Comparison of ENCODE assay signal across 9 mouse cellular contexts in the genomic region with DNA sequence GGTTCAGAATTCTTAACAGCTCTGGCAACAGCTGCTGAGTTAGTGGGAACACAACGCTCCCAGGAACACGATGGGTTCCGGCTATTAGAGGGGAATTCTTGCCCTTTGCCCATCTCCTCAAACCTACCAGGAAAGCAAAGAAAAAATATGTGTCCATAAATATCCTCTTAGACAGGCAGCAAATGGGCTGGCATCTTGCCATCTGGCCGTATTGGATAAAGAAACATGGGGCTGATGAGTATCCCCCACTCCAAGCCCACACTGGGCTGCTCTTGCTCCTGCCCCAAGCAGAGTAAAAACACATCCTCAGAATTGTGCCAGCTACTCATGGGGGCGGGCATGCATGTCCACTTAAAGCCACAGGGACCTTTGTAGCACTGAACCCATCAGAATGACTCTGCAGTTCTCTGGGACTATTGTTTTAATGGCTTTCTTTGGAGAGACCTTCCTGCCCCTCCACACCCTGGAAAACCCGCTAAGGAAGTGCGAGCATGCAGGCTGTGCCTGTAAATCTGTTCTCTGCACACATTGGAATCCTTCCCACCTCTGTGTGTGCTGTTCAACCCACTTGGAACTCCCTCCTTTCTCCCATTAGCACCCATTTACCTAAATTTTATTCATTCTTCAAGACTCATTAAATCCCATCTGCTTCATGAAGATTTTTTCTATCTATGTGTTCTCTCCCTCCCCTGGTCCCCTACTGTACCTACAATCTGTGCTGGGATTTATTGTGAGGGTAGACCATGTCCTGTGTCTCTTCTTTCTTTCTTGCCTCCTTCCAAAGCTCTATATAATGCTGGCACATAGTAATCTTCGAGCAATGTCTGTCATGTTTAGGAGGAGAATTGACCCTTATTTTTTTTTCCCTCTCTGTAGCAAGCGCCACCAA.
DNase-seq lines count a peak whose midpoint lies in the region; ATAC-seq and TF ChIP-seq lines count a peak whose summit lies in the region.
"Had no signal": no experiment of that assay in that cellular context is flagged by ENCODE, and none has a peak within 500 bp of the region (broad histone marks: within the 10 kb centered on the region; RNA-seq: fewer than 3 reads in every experiment).

No protein-coding gene starts in this region.

- H3K9me3 ChIP-seq in limb, embryonic 14.5 days (ENCODE audit: control insufficient read depth, low read length): no peaks in the 10 kb centered on the region
- no peaks in the 10 kb centered on the region for H3K9me3 ChIP-seq in limb, embryonic 10.5 days (replicated peaks)

- TF ChIP-seq POLR2A in limb, embryonic 14.5 days (IDR thresholded peaks at IDR 0.05; ENCODE audit: borderline replicate concordance, extremely low read depth, insufficient read depth, insufficient read length): no peak
- TF ChIP-seq POLR2A in testis, adult 2 months (IDR thresholded peaks at IDR 0.05; ENCODE audit: control insufficient read depth, low read depth, low read length): no peak

- peak; percentile 69 to 74 for DNase-seq in cerebellum, postnatal 14 days
- no peak for DNase-seq in cerebellum, adult 9-11 months
- DNase-seq in limb, embryonic 14.5 days (ENCODE audit: low spot score): no peak
- no peak for DNase-seq in limb, embryonic 10.5 days (ENCODE audit: low spot score)
- peak; percentile 74 for DNase-seq in kidney, postnatal 14 days
- DNase-seq in liver: no peak
- no peak for DNase-seq in MN1 (ENCODE audit: low spot score)

- H3K27ac ChIP-seq in limb, embryonic 14.5 days (replicated peaks; ENCODE audit: low read depth, low read length): no peak overlapping the region
- H3K27ac ChIP-seq in limb, embryonic 10.5 days: no peak overlapping the region
- H3K27ac ChIP-seq in testis, adult 2 months (ENCODE audit: control insufficient read depth, insufficient read depth, low read depth, low read length): 0 out of 2 replicates have a peak overlapping the region, but pooled peaks have one; percentile 8

- WGBS in limb, embryonic 14.5 days: 66% methylated on average over 9 of the region's 9 CpGs
- WGBS in limb, embryonic 10.5 days: 84% methylated on average over 9 of the region's 9 CpGs

- H3K4me2 ChIP-seq in limb, embryonic 14.5 days (replicated peaks; ENCODE audit: low read depth, low read length, severe bottlenecking): no peak overlapping the region

- no peak overlapping the region for H3K4me3 ChIP-seq in limb, embryonic 14.5 days (replicated peaks; ENCODE audit: low read length)
- no peak overlapping the region for H3K4me3 ChIP-seq in limb, embryonic 10.5 days
- H3K4me3 ChIP-seq in testis, adult 2 months (ENCODE audit: control insufficient read depth, low read depth, low read length): no peak overlapping the region

- 0 out of 2 replicates have a peak, but pooled peaks have one; percentile 26 for ATAC-seq in limb, embryonic 14.5 days (ENCODE audit: low FRiP score, low read depth)
- ATAC-seq: lung, postnatal 0 days had no signal

- no peak for TF ChIP-seq CTCF in testis, adult 2 months (IDR thresholded peaks at IDR 0.05; ENCODE audit: control insufficient read depth, insufficient read depth, insufficient replicate concordance, low read depth, low read length)

- no peak overlapping the region for H3K9ac ChIP-seq in limb, embryonic 14.5 days (ENCODE audit: low read depth, low read length, severe bottlenecking)

- no peaks in the 10 kb centered on the region for H3K4me1 ChIP-seq in limb, embryonic 14.5 days (ENCODE audit: control insufficient read depth, insufficient read depth, low read length)
- no peaks in the 10 kb centered on the region for H3K4me1 ChIP-seq in limb, embryonic 10.5 days
- H3K4me1 ChIP-seq in testis, adult 2 months (ENCODE audit: control insufficient read depth, insufficient read depth, low read length): no peaks in the 10 kb centered on the region

- H3K36me3 ChIP-seq in limb, embryonic 14.5 days (ENCODE audit: control insufficient read depth, insufficient read depth, low read length): no peaks in the 10 kb centered on the region
- H3K36me3 ChIP-seq in limb, embryonic 10.5 days: no peaks in the 10 kb centered on the region
- no peaks in the 10 kb centered on the region for H3K36me3 ChIP-seq in testis, adult 2 months (ENCODE audit: control insufficient read depth, insufficient read depth, low read length)

- H3K27me3 ChIP-seq in limb, embryonic 14.5 days (ENCODE audit: control insufficient read depth, insufficient read depth, low read length): no peaks in the 10 kb centered on the region
- no peaks in the 10 kb centered on the region for H3K27me3 ChIP-seq in limb, embryonic 10.5 days (ENCODE audit: low read depth, poor library complexity, severe bottlenecking)
- H3K27me3 ChIP-seq in testis, adult 2 months (ENCODE audit: control insufficient read depth, insufficient read depth, low read length): no peaks in the 10 kb centered on the region

Comparison
In these comparisons a context has a peak if more than half of its experiments do, and no peak if none do; other contexts are left out.
1. DNase-seq: peak in cerebellum, postnatal 14 days (2 of 2) and kidney, postnatal 14 days (single experiment); none in cerebellum, adult 9-11 months (single experiment), limb, embryonic 14.5 days (single experiment), limb, embryonic 10.5 days (single experiment), liver (single experiment) and MN1 (single experiment).